Mouse (Mus musculus): ENCODE results near the gene Mog. TPM values are rescaled to one million over a fixed set of nuclear protein-coding genes. Genes with fewer than 3 reads are reported as not detected.

Mog gene
- polyA plus RNA-seq, 1 experiment: not detected

GRCm38 (mm10) chr17:37046312-37047112 lies 23.3 kb upstream of the Mog start:
- Histone ChIP-seq H3K36me3 (ENCODE audit: control insufficient read depth, insufficient read depth, low read length) (no peaks in the 10 kb centered on the region), H3K4me1 (replicated peaks; ENCODE audit: control insufficient read depth, insufficient read depth, low read length) (peaks cover 30% of the 10 kb centered on the region), H3K27me3 (ENCODE audit: control insufficient read depth, insufficient read depth, low read length) (peaks cover 7% of the 10 kb centered on the region), H3K27ac (ENCODE audit: control insufficient read depth, insufficient read depth, low read length) (peak overlapping the region; percentile 54), H3K4me3 (ENCODE audit: control insufficient read depth, insufficient read depth, low read length) (peak overlapping the region; percentile 88)
- peak; percentile 76 for DNase-seq
- under 1% methylated on average over 56 of the region's 58 CpGs for WGBS
- TF ChIP-seq POLR2A (IDR thresholded peaks at IDR 0.05; ENCODE audit: control insufficient read depth, extremely low read depth, insufficient read depth, low read length, poor library complexity): no peak
- no peak for TF ChIP-seq CTCF (IDR thresholded peaks at IDR 0.05; ENCODE audit: borderline replicate concordance, control insufficient read depth, extremely low read depth, insufficient read depth, low read length, poor library complexity)

DNA sequence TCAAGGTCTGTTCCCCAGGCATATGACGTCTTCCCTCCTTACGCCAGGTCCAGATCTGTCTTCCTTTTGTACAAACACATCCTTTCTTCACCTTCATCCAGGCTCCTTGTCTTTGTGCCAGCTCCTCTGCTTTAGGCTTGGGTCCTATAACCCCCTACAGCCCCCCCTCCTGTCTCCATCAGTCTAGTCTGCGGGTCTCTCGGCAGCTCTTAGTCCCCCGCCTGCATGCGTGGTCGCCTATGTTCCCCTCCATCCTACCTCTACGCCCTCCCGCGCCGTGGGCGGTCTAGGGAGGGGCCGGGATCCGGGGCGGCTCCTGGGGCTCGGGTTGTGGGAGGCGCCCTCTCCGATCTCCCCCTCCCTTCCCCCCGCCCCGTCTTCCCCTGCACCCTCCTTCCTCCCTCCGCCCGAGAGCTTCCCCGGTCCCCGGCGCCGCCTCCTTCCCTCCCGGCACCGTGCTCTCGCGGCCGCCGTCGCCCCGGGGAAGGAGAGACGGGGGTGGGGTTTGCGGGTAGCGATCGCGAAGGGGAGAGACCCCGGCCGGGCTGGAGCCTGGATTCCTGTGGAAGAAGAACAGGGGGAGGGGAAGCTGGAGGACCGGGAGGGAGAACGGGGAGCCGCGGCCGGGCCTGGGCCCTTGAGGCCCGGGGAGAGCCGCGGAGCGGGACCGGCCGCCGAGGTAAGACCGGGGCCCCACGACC lies 22.6 kb upstream of the Mog start, which contains the start of gene Gabbr1:
Gabbr1 (plus strand) TSS at position 356 of the 701 bp plus-strand sequence.
- Histone ChIP-seq H3K27me3 (ENCODE audit: control insufficient read depth, insufficient read depth, low read length) (peaks cover 7% of the 10 kb centered on the region), H3K4me1 (replicated peaks; ENCODE audit: control insufficient read depth, insufficient read depth, low read length) (peaks cover 30% of the 10 kb centered on the region), H3K27ac (ENCODE audit: control insufficient read depth, insufficient read depth, low read length) (peak within 1 kb of the TSS; percentile 54), H3K4me3 (ENCODE audit: control insufficient read depth, insufficient read depth, low read length) (peak within 1 kb of the TSS; percentile 88), H3K36me3 (ENCODE audit: control insufficient read depth, insufficient read depth, low read length) (no peaks in the 10 kb centered on the region)
- WGBS: under 1% methylated on average over 53 of the region's 55 CpGs
- peak; percentile 88 for DNase-seq
- TF ChIP-seq CTCF (IDR thresholded peaks at IDR 0.05; ENCODE audit: borderline replicate concordance, control insufficient read depth, extremely low read depth, insufficient read depth, low read length, poor library complexity): 0 out of 2 replicates have a peak, but pooled peaks have one; percentile 9
- TF ChIP-seq POLR2A (IDR thresholded peaks at IDR 0.05; ENCODE audit: control insufficient read depth, extremely low read depth, insufficient read depth, low read length, poor library complexity): peak; percentile 44; the same call in 1 of the 2 replicates

- Histone ChIP-seq H3K4me3 (ENCODE audit: control insufficient read depth, insufficient read depth, low read length) (no peak overlapping the region), H3K27ac (ENCODE audit: control insufficient read depth, insufficient read depth, low read length) (no peak overlapping the region), H3K36me3 (ENCODE audit: control insufficient read depth, insufficient read depth, low read length) (no peaks in the 10 kb centered on the region), H3K4me1 (replicated peaks; ENCODE audit: control insufficient read depth, insufficient read depth, low read length) (peaks cover 22% of the 10 kb centered on the region), H3K27me3 (ENCODE audit: control insufficient read depth, insufficient read depth, low read length) (peaks cover 3% of the 10 kb centered on the region; the same call in 1 of the 2 replicates)
- WGBS: 41% methylated on average over 7 of the region's 7 CpGs
- no peak for DNase-seq
- no peak for TF ChIP-seq CTCF (IDR thresholded peaks at IDR 0.05; ENCODE audit: borderline replicate concordance, control insufficient read depth, extremely low read depth, insufficient read depth, low read length, poor library complexity)
- no peak for TF ChIP-seq POLR2A (IDR thresholded peaks at IDR 0.05; ENCODE audit: control insufficient read depth, extremely low read depth, insufficient read depth, low read length, poor library complexity)
Observed at GRCm38 (mm10) chr17:37044651-37045244, 21.6 kb upstream of the Mog start.

- Histone ChIP-seq H3K4me1 (replicated peaks; ENCODE audit: control insufficient read depth, insufficient read depth, low read length) (no peaks in the 10 kb centered on the region), H3K27me3 (ENCODE audit: control insufficient read depth, insufficient read depth, low read length) (no peaks in the 10 kb centered on the region), H3K36me3 (ENCODE audit: control insufficient read depth, insufficient read depth, low read length) (no peaks in the 10 kb centered on the region), H3K4me3 (ENCODE audit: control insufficient read depth, insufficient read depth, low read length) (no peak overlapping the region), H3K27ac (ENCODE audit: control insufficient read depth, insufficient read depth, low read length) (no peak overlapping the region)
- no peak for DNase-seq
- no peak for TF ChIP-seq CTCF (IDR thresholded peaks at IDR 0.05; ENCODE audit: borderline replicate concordance, control insufficient read depth, extremely low read depth, insufficient read depth, low read length, poor library complexity)
- TF ChIP-seq POLR2A (IDR thresholded peaks at IDR 0.05; ENCODE audit: control insufficient read depth, extremely low read depth, insufficient read depth, low read length, poor library complexity): no peak
- WGBS: 88% methylated on average over 2 of the region's 2 CpGs
Observed at GRCm38 (mm10) chr17:37039127-37039894, 16.1 kb upstream of the Mog start.

DNA sequence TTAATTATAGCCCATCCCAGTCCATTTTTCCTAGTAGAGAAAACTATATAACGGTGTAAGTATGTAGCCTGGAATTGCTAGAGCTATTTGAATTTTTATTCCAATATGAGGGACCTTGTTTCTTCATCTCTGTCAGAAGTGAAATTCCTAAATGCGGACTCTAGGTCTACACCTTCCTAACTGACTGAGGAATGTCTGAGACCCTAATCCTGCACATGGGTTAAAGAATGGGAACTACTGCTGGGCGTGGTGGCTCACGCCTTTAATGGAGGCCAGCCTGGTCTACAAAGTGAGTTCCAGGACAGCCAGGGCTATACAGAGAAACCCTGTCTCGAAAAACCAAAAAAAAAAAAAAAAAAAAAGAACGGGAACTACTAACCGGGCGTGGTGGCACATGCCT lies 6.0 kb upstream of the Mog start:
- no peak overlapping the region for H3K4me3 ChIP-seq (ENCODE audit: control insufficient read depth, insufficient read depth, low read length)
- H3K4me1 ChIP-seq (replicated peaks; ENCODE audit: control insufficient read depth, insufficient read depth, low read length): peaks cover 6% of the 10 kb centered on the region; the same call in 1 of the 2 replicates
- WGBS: 86% methylated on average over 8 of the region's 8 CpGs
- H3K27ac ChIP-seq (ENCODE audit: control insufficient read depth, insufficient read depth, low read length): no peak overlapping the region
- no peak for DNase-seq
- H3K27me3 ChIP-seq (ENCODE audit: control insufficient read depth, insufficient read depth, low read length): no peaks in the 10 kb centered on the region
- TF ChIP-seq POLR2A (IDR thresholded peaks at IDR 0.05; ENCODE audit: control insufficient read depth, extremely low read depth, insufficient read depth, low read length, poor library complexity) (no peak), CTCF (IDR thresholded peaks at IDR 0.05; ENCODE audit: borderline replicate concordance, control insufficient read depth, extremely low read depth, insufficient read depth, low read length, poor library complexity) (no peak)
- H3K36me3 ChIP-seq (ENCODE audit: control insufficient read depth, insufficient read depth, low read length): no peaks in the 10 kb centered on the region

All from thymus, adult 2 months (tissue).